Mouse (Mus musculus) liver, postnatal 0 days (tissue): ENCODE results near the gene 4933417A18Rik. TPM values are rescaled to one million over a fixed set of nuclear protein-coding genes. Genes with fewer than 3 reads are reported as not detected.
A peak's percentile ranks its signal among the peaks of the same experiment; 100 is the strongest.

Source experiments
- ATAC-seq: fragments of 200-750 bp; cut with Nextera tagmentation; 2 replicates; pipeline ENCODE4 v1.8.0; 2017; ENCODE audit warnings: mild to moderate bottlenecking, moderate library complexity
- DNase-seq: peaks from one replicate; pipeline ENCODE4 v3.0.0-alpha.2; 2016
- H3K27ac ChIP-seq: fragments of 300-500 bp; sonication (generic); 2 replicates; pipeline ENCODE4 v1.5.1; 2014; ENCODE audit warnings: antibody characterized with exemption, moderate library complexity, mild to moderate bottlenecking, low read depth
- H3K27me3 ChIP-seq: fragments of 300-500 bp; sonication (generic); 2 replicates; pipeline ENCODE4 v1.6.1; 2014; ENCODE audit warnings: low read length, control low read depth, mixed read lengths; ENCODE audit not compliant: insufficient read depth
- H3K36me3 ChIP-seq: fragments of 300-500 bp; sonication (generic); replicated peaks from 2 replicates; pipeline ENCODE4 v1.6.1; 2014; ENCODE audit warnings: mild to moderate bottlenecking, control low read depth, low read length, moderate library complexity, mixed read lengths; ENCODE audit not compliant: insufficient read depth
- H3K4me1 ChIP-seq: fragments of 300-500 bp; sonication (generic); 2 replicates; pipeline ENCODE4 v1.6.1; 2014; ENCODE audit warnings: antibody characterized with exemption, mild to moderate bottlenecking, control low read depth; ENCODE audit not compliant: insufficient read depth
- H3K4me2 ChIP-seq: fragments of 300-500 bp; sonication (generic); 2 replicates; pipeline ENCODE4 v1.6.1; 2014; ENCODE audit warnings: low read depth, mild to moderate bottlenecking, low read length, moderate library complexity, mixed read lengths
- H3K4me3 ChIP-seq: fragments of 300-500 bp; sonication (generic); 2 replicates; pipeline ENCODE4 v1.5.1; 2014; ENCODE audit warnings: low read depth, low read length
- H3K9ac ChIP-seq: fragments of 300-500 bp; sonication (generic); replicated peaks from 2 replicates; pipeline ENCODE4 v1.6.1; 2014; ENCODE audit warnings: mild to moderate bottlenecking, moderate library complexity
- H3K9me3 ChIP-seq: fragments of 300-500 bp; sonication (generic); 2 replicates; pipeline ENCODE4 v1.6.1; 2016; ENCODE audit warnings: mild to moderate bottlenecking, control low read depth, low read length, mixed read lengths
- CTCF ChIP-seq: sonication (generic); IDR thresholded peaks from 2 replicates; pipeline ENCODE4 v1.5.1; 2016; ENCODE audit warnings: antibody characterized with exemption, low read depth
- EP300 ChIP-seq: IDR thresholded peaks from 2 replicates; pipeline ENCODE4 v1.6.1; 2016; ENCODE audit warnings: antibody characterized with exemption, low read depth, mild to moderate bottlenecking
- WGBS: fragments of 180-500 bp; shearing (Covaris S2); extraction: QIAGEN DNeasy Blood & Tissue Kit; methylation state at CpG from one replicate; pipeline ENCODE4 v1.1.7; 2014; ENCODE audit not compliant: insufficient replicate concordance; 5-methylcytosine and 5-hydroxymethylcytosine counted together
- polyA plus RNA-seq: library from polyadenylated mRNA; unstranded; fragments of >200 nt; fragmentation: Nextera tagmentation; extraction: Ambion mirVana; gene quantifications from 2 replicates; pipeline ENCODE4 v1.2.1, GENCODE M21; 2015

The 4933417A18Rik gene
- polyA plus RNA-seq, 1 experiment from 2014 or later: not detected

- Histone ChIP-seq H3K27ac (no peak overlapping the region; the same call in 1 of the 2 replicates), H3K4me3 (no peak overlapping the region), H3K9ac (no peak overlapping the region), H3K4me2 (peak overlapping the region; percentile 24), H3K36me3 (peaks cover 29% of the 10 kb centered on the region), H3K4me1 (peaks cover 17% of the 10 kb centered on the region), H3K27me3 (no peaks in the 10 kb centered on the region), H3K9me3 (no peaks in the 10 kb centered on the region)
- ATAC-seq: no peak
- no peak for DNase-seq
- no peak for TF ChIP-seq EP300
- no peak for TF ChIP-seq CTCF
- 55% methylated on average over 4 of the region's 4 CpGs for whole genome bisulfite sequencing
Observed at GRCm38 (mm10) chr13:34991581-34992273, 67.5 kb downstream of the 4933417A18Rik start.

GRCm38 (mm10) chr13:34993085-34993484 lies 68.9 kb downstream of the 4933417A18Rik start:
- ATAC-seq (no peak), DNase-seq (no peak)
- TF ChIP-seq CTCF (no peak), EP300 (no peak)
- peak overlapping the region; percentile 76 for H3K4me3 ChIP-seq
- H3K27me3 ChIP-seq: no peaks in the 10 kb centered on the region
- peak overlapping the region; percentile 95 for H3K27ac ChIP-seq
- peaks cover 17% of the 10 kb centered on the region for H3K4me1 ChIP-seq
- H3K9me3 ChIP-seq: no peaks in the 10 kb centered on the region
- H3K36me3 ChIP-seq: peaks cover 18% of the 10 kb centered on the region
- WGBS: 69% methylated on average over 4 of the region's 4 CpGs
- peak overlapping the region; percentile 79 for H3K4me2 ChIP-seq
- H3K9ac ChIP-seq: peak overlapping the region; percentile 85

DNA sequence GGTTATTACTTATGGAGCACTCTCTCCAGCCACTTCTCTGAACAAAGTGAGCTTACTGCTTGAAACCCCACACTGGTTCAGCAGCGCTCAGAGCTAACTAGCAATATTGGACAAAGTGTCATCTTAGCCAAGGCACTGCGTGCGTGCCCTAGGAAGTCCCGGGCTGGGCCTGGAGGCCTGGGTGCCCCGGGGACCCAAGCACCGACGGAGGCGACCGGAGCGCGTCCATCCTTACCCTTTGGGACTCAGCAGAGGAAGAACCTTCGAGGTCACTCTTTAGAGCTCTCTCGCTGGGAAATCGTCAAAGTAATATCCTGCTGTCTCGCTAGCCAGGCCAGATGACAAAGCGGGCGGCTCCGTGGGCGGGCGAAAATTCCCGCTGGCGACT lies 69.4 kb downstream of the 4933417A18Rik start:
- peak; percentile 47 for ATAC-seq
- H3K4me1 ChIP-seq: peaks cover 17% of the 10 kb centered on the region
- peak overlapping the region; percentile 95 for H3K27ac ChIP-seq
- no peak for DNase-seq
- TF ChIP-seq EP300: no peak
- TF ChIP-seq CTCF: no peak
- WGBS: 1% methylated on average over 22 of the region's 22 CpGs
- H3K36me3 ChIP-seq: peaks cover 13% of the 10 kb centered on the region
- no peaks in the 10 kb centered on the region for H3K27me3 ChIP-seq
- no peaks in the 10 kb centered on the region for H3K9me3 ChIP-seq
- H3K4me3 ChIP-seq: peak overlapping the region; percentile 76
- peak overlapping the region; percentile 79 for H3K4me2 ChIP-seq
- peak overlapping the region; percentile 85 for H3K9ac ChIP-seq

- H3K27ac ChIP-seq: peak overlapping the region; percentile 95
- peaks cover 9% of the 10 kb centered on the region for H3K36me3 ChIP-seq
- H3K27me3 ChIP-seq: no peaks in the 10 kb centered on the region
- no peak for TF ChIP-seq CTCF
- no peak for TF ChIP-seq EP300
- H3K4me1 ChIP-seq: peaks cover 17% of the 10 kb centered on the region
- H3K9ac ChIP-seq: peak overlapping the region; percentile 85
- 1% methylated on average over 33 of the region's 33 CpGs for WGBS
- DNase-seq: peak; percentile 98
- peak overlapping the region; percentile 79 for H3K4me2 ChIP-seq
- peak overlapping the region; percentile 76 for H3K4me3 ChIP-seq
- peak; percentile 97 for ATAC-seq
- H3K9me3 ChIP-seq: no peaks in the 10 kb centered on the region
Observed at GRCm38 (mm10) chr13:34993983-34994811, 70.0 kb downstream of the 4933417A18Rik start.

- H3K4me3 ChIP-seq: no peak overlapping the region
- H3K9ac ChIP-seq: no peak overlapping the region
- no peaks in the 10 kb centered on the region for H3K9me3 ChIP-seq
- no peak overlapping the region for H3K4me2 ChIP-seq
- H3K27me3 ChIP-seq: no peaks in the 10 kb centered on the region
- H3K36me3 ChIP-seq: no peaks in the 10 kb centered on the region
- DNase-seq (peak; percentile 20), ATAC-seq (no peak)
- TF ChIP-seq EP300 (no peak), CTCF (no peak)
- peaks cover 17% of the 10 kb centered on the region for H3K4me1 ChIP-seq
- 62% methylated on average over 2 of the region's 2 CpGs for WGBS
- H3K27ac ChIP-seq: no peak overlapping the region
Observed at GRCm38 (mm10) chr13:34995925-34996324, 71.7 kb downstream of the 4933417A18Rik start.

Other genes starting within 250 kb of the 4933417A18Rik start
- 0.08 and 0.12 TPM in 2 replicates for gene Fam50b, start 189.6 kb upstream of the 4933417A18Rik start, polyA plus RNA-seq
- gene Prpf4b, start 49.1 kb upstream of the 4933417A18Rik start, polyA plus RNA-seq: 33.4 and 37.0 TPM in 2 replicates
- gene Fam217a, start 99 bp upstream of the 4933417A18Rik start, polyA plus RNA-seq: 0.15 and 0.34 TPM in 2 replicates
- gene Eci3, start 39.4 kb downstream of the 4933417A18Rik start, polyA plus RNA-seq: 0.08 TPM in 1 of 2 replicates, not detected in the other
- gene Eci2, start 102.7 kb downstream of the 4933417A18Rik start, polyA plus RNA-seq: 131 and 132 TPM in 2 replicates